Mouse (Mus musculus): ENCODE measurements at regions not wholly inside any gene's neighbourhood (a gene's known extent, or its start where the extent isn't known, plus 50 kb on each side); places are given as distances from the start of the nearest gene placed in this dataset.

DNA sequence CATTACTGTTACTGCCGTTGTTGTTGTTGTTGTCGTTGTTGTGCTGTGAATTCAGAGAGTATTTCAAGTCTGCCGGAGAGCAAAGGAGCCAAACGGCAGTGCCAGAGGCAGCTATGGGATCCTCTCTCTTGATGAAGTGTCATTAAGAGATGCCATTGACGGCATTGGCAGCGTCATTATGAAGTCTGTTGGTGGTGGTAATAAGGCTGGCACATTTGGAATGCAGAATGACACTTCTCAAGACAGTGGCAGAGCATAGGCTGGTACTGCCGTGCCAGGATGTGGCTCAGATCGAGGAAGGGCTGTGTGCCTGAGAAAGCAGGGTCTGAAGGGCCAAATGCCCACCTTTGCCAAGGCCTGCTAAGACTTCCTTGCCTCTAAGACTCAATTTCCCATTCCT is 494.3 kb downstream of the Vrk1 start:
- no peak for DNase-seq

DNA sequence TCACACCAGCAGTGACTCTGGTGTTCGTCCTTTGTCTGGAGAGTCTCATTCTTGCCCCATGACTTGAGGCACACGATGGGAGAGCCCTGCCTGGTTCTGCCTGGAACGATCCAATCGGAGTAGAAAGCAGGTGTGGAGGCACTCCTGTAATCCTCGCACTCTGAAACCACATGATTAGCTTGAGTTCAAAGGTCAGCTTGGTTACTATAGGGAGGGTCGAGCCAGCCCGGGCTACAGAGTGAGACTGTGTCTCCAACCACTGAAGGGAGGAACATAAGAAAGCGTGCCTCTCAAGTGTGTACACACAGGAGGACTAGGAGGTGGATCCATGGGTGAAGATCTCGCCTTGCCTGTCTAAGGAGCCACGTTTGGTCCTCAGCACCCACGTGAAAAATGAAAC is 504.0 kb downstream of the Vrk1 start:
- no peak for DNase-seq

DNA sequence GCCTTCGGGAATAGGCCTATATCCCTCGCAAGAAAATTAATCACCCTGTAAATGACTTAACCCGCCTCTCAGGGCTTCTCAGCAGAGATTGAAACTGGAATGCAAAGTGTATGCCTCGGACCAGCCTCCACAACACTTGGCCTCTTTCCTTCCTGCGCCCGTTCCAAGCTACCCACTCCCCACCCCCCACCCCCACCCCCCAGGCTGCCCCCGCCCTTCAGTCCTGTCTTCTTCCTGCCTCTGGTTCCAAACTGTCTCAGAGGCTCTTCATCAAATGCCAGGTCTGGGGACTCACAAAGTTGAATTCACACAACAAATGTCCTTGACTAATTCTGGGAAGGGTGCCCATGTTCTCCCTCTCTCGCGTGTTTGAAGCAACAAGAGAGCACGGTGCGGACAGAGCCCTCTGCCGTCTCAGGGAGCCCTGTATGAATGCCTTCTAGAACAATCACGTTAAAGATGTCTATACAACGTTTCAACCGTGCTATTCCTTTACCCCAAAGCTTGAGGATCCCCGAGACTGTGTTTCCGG is 505.3 kb downstream of the Vrk1 start:
- no peak for DNase-seq

GRCm38 (mm10) chr12:106519141-106519540 is 509.1 kb downstream of the Vrk1 start:
- no peak for DNase-seq

DNA sequence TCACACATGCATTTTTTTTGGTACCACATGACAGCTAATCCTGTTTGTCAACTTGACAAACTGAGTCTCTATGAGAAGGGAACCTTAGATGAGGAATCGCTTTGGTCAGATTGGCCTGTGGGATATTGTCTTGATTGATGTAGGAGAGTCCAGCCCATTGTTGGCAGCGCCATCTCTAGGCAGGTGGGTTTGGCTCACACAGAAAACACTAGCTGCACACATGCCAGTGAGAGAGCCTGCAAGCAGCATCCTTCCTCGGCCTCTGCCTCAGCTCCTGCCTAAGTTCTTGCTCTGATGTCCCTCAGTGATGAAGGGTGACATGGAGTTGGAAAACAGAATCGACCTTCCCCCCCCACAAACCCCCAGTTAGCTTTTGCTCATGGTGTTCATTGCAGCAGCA is 514.4 kb downstream of the Vrk1 start:
- no peak for DNase-seq

DNA sequence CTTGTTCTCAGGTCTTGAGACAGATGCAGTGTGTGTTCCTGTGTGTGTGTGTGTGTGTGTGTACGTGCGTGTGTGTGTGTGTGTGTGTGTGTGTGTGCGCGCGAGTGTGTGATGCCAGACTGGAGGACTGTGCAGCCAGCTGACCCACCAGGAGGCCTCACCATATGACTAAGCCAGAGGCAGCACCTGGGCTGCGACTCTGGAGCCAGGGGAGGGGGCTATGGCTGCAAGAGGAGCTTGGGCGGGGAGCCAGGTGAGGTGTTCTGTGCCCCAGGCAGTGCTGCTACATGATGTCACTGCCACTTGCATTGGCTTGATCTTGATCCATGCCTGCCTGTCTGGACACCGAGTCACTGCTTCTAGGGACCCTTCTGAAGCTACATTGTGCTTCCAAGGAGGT is 517.1 kb downstream of the Vrk1 start:
- peak in 1 of 2 experiments; percentile 13 for DNase-seq

GRCm38 (mm10) chr12:106527699-106528434 is 517.8 kb downstream of the Vrk1 start:
- peak; percentile 8 to 12 for DNase-seq

DNA sequence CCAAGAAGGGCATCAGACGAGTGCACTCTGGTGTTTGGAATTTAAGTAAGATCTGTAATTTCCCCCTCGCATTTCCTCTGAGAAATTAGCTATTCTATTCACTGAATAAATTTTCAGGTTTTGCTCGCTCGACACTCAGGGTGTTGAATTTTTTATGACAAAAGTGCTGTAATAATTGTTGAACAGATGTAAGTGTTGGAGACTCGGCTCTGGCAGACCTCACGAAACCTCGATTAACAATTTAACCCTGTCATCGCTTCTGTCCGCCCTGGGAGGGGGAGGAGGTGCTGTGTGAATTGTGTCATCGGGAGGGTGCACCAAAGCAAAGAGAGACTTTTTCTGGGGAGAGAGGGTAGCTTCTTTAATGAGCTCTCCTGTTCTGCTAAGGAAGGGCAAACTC is 518.5 kb downstream of the Vrk1 start:
- no peak for DNase-seq

DNA sequence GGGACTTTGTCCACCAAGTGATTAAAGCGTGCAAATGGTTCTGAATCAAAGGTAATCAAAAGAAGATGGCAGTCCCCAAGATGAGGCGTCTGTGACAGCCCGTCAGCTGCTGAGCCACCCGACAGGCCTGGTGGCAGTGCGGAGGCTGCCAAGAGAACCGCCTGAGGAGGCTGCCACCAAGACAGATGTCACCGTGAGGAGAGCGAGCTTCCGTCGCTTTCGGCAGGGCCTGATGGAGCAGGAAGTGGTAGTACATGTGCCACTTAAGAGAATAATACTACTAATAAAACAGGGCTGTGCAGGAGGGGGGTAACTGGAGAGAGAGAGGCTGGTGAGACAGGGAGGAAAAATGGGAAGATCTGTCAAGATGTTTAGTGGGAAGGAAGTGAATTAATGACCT is 519.1 kb downstream of the Vrk1 start:
- DNase-seq, result peak; percentile 8 to 21

- no peak for DNase-seq
These were observed 525.1 kb downstream of the Vrk1 start for GRCm38 (mm10) chr12:106535086-106535485.

GRCm38 (mm10) chr12:106535628-106536288 is 525.7 kb downstream of the Vrk1 start:
- no peak for DNase-seq

GRCm38 (mm10) chr12:106536289-106536636 is 526.2 kb downstream of the Vrk1 start:
- no peak for DNase-seq

DNA sequence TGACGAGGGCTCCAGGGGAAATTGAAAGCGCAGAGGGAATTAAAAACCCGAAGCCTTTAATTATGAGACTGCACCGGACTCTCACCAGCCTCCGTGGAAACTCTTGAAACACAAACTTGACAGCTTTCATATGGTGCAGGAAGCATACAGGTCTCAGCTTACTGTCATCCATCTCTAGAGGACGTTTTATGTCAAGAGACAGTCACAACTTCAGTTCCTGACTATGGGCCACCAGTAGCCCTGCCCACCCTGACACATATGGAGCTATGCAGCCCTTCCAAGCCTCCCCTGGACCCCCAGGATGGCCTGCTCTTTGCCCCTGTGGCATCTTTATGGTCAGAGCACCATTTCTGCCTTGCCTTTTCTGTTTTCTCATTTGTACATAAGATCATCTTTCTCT is 530.0 kb downstream of the Vrk1 start:
- DNase-seq, result no peak

DNA sequence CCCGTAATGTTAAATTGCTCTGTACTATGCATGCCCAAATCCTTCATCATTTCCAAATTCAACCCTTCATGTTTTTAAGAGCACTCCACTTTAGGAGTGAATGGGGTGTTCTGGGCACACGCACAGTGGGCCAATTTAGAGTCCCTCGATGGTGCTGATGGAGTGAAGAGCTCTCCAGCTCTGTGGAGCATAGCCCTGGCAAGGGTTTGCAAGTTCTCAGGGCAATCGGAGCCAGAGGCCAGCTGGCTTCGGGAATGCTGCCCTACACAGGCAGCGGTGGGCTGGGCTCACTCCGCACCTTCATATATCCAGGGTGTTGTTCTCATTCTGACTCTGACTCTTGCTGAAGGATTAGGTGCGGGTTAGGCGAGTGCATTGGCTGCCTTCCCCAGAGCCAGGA is 549.5 kb downstream of the Vrk1 start:
- no peak for DNase-seq

GRCm38 (mm10) chr12:106565263-106565681 is 555.2 kb downstream of the Vrk1 start:
- no peak for DNase-seq

DNA sequence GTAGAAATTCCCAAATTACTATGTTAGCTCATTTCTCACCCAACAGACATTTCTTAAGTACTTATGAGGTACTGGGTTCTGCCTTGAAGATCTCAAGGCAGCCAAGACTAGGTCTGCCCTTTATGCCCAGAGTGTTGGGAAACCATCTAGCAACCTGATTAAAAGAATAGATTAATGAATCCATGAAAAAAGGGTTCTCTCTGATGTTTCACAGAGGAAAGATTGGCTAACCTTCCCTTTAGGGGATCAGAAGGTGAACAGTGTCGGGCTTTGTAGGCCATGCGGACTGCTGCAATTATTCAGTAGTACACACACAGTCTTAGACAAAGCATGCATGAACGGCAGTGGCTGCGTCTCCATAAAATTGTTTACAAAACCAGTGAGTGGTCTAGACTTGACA is 556.3 kb downstream of the Vrk1 start:
- no peak for DNase-seq

- peak; percentile 27 to 37 for DNase-seq
These were observed 557.1 kb downstream of the Vrk1 start for GRCm38 (mm10) chr12:106567116-106567515.

GRCm38 (mm10) chr12:106568541-106569085 is 558.6 kb downstream of the Vrk1 start:
- DNase-seq, result peak; percentile 53 to 58

DNA sequence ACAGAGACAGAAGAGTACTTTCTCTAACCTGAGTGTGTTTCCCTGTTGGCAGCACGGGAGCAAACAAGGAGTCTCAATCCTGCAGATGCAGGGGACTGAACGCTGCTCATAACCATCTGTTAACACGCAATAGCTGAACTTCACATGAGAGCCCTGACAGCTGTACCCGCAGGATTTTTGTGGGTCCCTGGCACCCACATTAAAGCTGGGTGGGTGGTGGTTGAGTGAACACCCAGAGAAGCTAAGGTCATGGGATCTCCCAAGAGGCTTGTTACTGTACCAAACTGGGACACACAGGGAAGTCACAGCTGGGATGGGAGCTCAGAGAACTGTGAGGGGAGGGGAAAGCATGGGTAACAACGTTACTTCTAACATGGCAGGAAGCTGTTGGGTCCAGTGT is 562.9 kb downstream of the Vrk1 start:
- DNase-seq, result no peak

DNA sequence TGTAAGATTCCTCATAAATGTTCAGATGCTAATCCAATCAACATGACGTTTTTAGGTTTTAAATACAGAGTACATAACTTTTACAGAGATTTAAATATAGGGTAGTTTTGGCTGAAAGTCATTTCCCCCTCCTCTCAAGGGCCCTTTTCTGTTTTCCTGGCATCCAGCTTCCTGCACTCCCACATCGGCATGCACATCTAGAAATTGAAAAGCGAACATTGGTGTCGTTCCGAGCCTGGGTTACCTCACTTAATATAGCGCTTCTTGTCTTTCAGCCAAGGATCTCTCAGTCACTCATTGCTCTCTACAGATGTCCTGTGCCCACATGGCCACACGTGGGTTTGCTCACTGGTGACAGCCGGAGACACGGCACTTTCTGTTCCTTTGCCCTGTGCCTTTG is 572.7 kb downstream of the Vrk1 start:
- DNase-seq, result no peak

- no peak for DNase-seq
These were observed 575.6 kb downstream of the Vrk1 start for GRCm38 (mm10) chr12:106585626-106586025.

GRCm38 (mm10) chr12:106592686-106593085 is 582.7 kb downstream of the Vrk1 start:
- DNase-seq, result no peak

- DNase-seq, result no peak
These were observed 587.6 kb downstream of the Vrk1 start for GRCm38 (mm10) chr12:106597636-106598035.

DNA sequence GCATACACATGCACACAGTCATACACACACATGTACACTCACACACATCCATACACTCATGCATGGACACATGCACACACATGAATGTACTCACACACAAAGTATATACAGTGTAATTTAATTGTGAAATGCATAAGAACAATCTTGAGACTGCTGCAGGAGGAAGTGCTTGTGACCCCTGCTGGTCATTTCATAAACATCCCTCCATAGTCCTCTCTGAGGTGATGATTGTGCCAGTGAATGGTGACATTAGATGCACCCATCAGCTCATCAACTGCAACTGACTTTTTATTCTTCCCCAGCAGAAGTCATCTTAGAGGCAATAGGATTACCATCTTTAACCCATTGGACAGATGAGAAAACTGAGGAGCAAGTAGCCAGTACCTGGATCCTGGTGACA is 597.2 kb downstream of the Vrk1 start:
- no peak for DNase-seq

Measured in cerebellum, postnatal 25 days (tissue).